Mouse (Mus musculus) heart, adult 2 months (tissue): ENCODE measurements around the gene Ubqln1. TPM values are rescaled to one million over a fixed set of nuclear protein-coding genes. Genes with fewer than 3 reads are reported as not detected.
A peak's percentile ranks its signal among the peaks of the same experiment; 100 is the strongest.

Experiments used
- DNase-seq, 2 experiments: peaks; one replicate each; pipeline ENCODE4 v3.0.0; 2021
- H3K27ac ChIP-seq: fragments of 200-600 bp; 2 replicates; pipeline ENCODE4 v1.8.1; 2022
- H3K27me3 ChIP-seq: fragments of 200-500 bp; 2 replicates; pipeline ENCODE4 v1.6.1; 2012; ENCODE audit warnings: mild to moderate bottlenecking, low read length, inconsistent platforms, mixed read lengths; ENCODE audit not compliant: control insufficient read depth, insufficient read depth
- H3K36me3 ChIP-seq: fragments of 200-500 bp; 2 replicates; pipeline ENCODE4 v1.6.1; 2012; ENCODE audit warnings: low read length, inconsistent platforms; ENCODE audit not compliant: control insufficient read depth, insufficient read depth
- H3K4me1 ChIP-seq: fragments of 200-500 bp; 2 replicates; pipeline ENCODE4 v1.6.1; 2011; ENCODE audit warnings: low read length; ENCODE audit not compliant: control insufficient read depth, insufficient read depth
- H3K4me3 ChIP-seq: fragments of 200-600 bp; 2 replicates; pipeline ENCODE4 v1.8.1; 2022
- H3K79me2 ChIP-seq: fragments of 200-500 bp; replicated peaks from 2 replicates; pipeline ENCODE4 v1.6.1; 2012; ENCODE audit warnings: mild to moderate bottlenecking, inconsistent platforms, low read length, moderate library complexity, mixed read lengths; ENCODE audit not compliant: control insufficient read depth, insufficient read depth
- H3K9ac ChIP-seq: fragments of 200-500 bp; 2 replicates; pipeline ENCODE4 v1.6.1; 2012; ENCODE audit warnings: low read depth, mild to moderate bottlenecking, control low read depth, inconsistent platforms, low read length, mixed read lengths
- CTCF ChIP-seq: fragments of 200-600 bp; IDR thresholded peaks from 2 replicates; pipeline ENCODE4 v1.8.1; 2022; ENCODE audit warnings: antibody characterized with exemption, mild to moderate bottlenecking, moderate library complexity
- EP300 ChIP-seq: fragments of 200-500 bp; IDR thresholded peaks from 2 replicates; pipeline ENCODE4 v1.6.1; 2011; ENCODE audit warnings: low read depth, low read length, control low read depth; ENCODE audit not compliant: insufficient read depth
- POLR2A ChIP-seq: fragments of 200-500 bp; IDR thresholded peaks from 2 replicates; pipeline ENCODE4 v1.6.1; 2011; ENCODE audit warnings: mild to moderate bottlenecking, low read depth, low read length, control low read depth; ENCODE audit not compliant: insufficient read depth
- WGBS: fragments of 180-500 bp; shearing (Covaris S2); methylation state at CpG from one replicate; pipeline ENCODE4 v1.1.7; 2018; 5-methylcytosine and 5-hydroxymethylcytosine counted together
- intact Hi-C: fragments of 180-260 bp; cut with DNase I; formaldehyde crosslinking; loops from one replicate; pipeline ENCODE4 v1.15.1; 2025
- polyA plus RNA-seq: library from polyadenylated mRNA; depleted of rRNA; stranded (reverse); fragments of >200 nt; gene quantifications from 2 replicates; pipeline ENCODE4 v1.2.3, GENCODE M21; 2012
- total RNA-seq, 2 experiments: library from RNA; stranded (reverse); gene quantifications; 2 replicates each; pipeline ENCODE4 v1.2.3; 2021

Ubqln1 gene
- total and polyA plus RNA-seq, 3 experiments = 48.8 to 49.4 (median 49.2) TPM

DNA sequence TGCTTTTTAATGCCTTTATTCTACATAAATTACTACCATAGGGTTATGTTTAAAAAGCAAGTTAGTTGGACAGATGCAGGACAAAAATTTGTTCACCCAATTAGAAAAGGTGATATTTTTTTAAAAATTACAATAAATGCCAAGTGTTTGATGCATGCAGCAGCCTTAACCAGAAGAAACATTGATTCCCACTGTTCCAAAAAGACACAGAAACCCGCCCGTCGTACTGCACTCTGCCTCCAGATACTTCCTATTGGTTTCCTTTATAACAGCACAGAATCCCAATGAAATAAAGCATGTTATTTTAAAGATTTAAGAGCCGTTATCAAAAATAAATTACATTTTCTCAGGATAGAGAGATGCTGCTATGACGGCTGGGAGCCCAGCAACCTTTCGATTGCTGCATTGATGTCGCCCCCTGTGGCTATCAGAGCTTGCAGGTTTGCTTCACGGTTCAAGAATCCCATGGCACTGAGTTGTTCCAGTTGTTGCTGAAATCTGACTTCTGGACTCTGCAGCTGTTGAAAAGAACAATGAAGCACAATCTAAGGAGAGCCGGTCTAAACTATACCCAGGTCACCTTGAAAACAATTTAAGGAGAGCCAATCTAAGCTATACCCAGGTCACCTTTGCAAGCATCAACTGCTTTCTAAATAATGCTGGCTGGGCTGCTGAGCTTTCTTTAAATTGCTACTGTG, 37.8 kb downstream of the Ubqln1 start:
- TF ChIP-seq EP300 = no peak
- peak; percentile 22; the same call in 1 of the 2 replicates for TF ChIP-seq CTCF
- WGBS = 82% methylated on average over 9 of the region's 9 CpGs
- Histone ChIP-seq H3K36me3 (no peaks in the 10 kb centered on the region), H3K9ac (no peak overlapping the region), H3K4me3 (no peak overlapping the region), H3K79me2 (no peaks in the 10 kb centered on the region; the same call in 1 of the 2 replicates), H3K27me3 (no peaks in the 10 kb centered on the region), H3K4me1 (no peaks in the 10 kb centered on the region), H3K27ac (no peak overlapping the region)
- DNase-seq = peak; percentile 96 to 99
- intact Hi-C loops = no loop called here

DNA sequence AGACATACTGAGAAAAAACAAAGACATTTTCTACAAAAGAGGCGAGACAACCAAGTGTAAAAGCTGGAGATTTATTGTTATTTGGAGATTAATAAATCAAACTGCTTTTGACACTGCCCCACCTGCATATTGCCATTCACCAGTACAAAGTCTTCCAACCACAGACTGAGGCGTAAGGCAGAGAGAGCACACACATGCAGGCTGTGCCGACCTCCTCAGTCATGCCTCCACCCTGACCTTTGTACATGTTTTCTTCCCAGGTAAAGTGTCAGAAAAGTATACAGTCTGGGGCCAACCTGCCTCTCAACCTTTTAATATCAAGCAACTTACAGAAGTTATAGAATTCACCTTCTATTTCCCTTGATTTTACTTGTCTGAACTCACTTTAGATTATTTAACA, 39.3 kb downstream of the Ubqln1 start:
- no peaks in the 10 kb centered on the region for H3K79me2 ChIP-seq
- no peak overlapping the region for H3K4me3 ChIP-seq
- H3K27me3 ChIP-seq = no peaks in the 10 kb centered on the region
- no peak for DNase-seq
- no peak for TF ChIP-seq POLR2A
- no peak for TF ChIP-seq EP300
- no peak for TF ChIP-seq CTCF
- no peak overlapping the region for H3K9ac ChIP-seq
- intact Hi-C loops = no loop called here
- no peaks in the 10 kb centered on the region for H3K4me1 ChIP-seq
- 85% methylated on average over 3 of the region's 3 CpGs for WGBS
- H3K36me3 ChIP-seq = no peaks in the 10 kb centered on the region
- H3K27ac ChIP-seq = no peak overlapping the region

- Histone ChIP-seq H3K4me3 (no peak overlapping the region), H3K9ac (no peak overlapping the region), H3K27ac (no peak overlapping the region), H3K27me3 (no peaks in the 10 kb centered on the region), H3K4me1 (no peaks in the 10 kb centered on the region), H3K79me2 (no peaks in the 10 kb centered on the region), H3K36me3 (no peaks in the 10 kb centered on the region)
- intact Hi-C loops = no loop called here
- TF ChIP-seq POLR2A (no peak), CTCF (no peak), EP300 (no peak)
- DNase-seq = no peak
These were observed 47.3 kb downstream of the Ubqln1 start for GRCm38 (mm10) chr13:58168119-58168518.

- no peak for DNase-seq
- TF ChIP-seq EP300 (no peak), CTCF (no peak), POLR2A (no peak)
- Histone ChIP-seq H3K27ac (no peak overlapping the region), H3K9ac (no peak overlapping the region), H3K4me3 (no peak overlapping the region), H3K27me3 (no peaks in the 10 kb centered on the region), H3K79me2 (no peaks in the 10 kb centered on the region), H3K36me3 (no peaks in the 10 kb centered on the region), H3K4me1 (no peaks in the 10 kb centered on the region)
- intact Hi-C loops = no loop called here
- 93% methylated on average over 12 of the region's 12 CpGs for WGBS
These were observed 52.1 kb downstream of the Ubqln1 start for GRCm38 (mm10) chr13:58163343-58163742.

- H3K27ac ChIP-seq = no peak overlapping the region
- H3K36me3 ChIP-seq = no peaks in the 10 kb centered on the region
- no peaks in the 10 kb centered on the region for H3K4me1 ChIP-seq
- H3K79me2 ChIP-seq = no peaks in the 10 kb centered on the region
- no peak overlapping the region for H3K4me3 ChIP-seq
- H3K27me3 ChIP-seq = no peaks in the 10 kb centered on the region
- intact Hi-C loops = no loop called here
- H3K9ac ChIP-seq = no peak overlapping the region
- 97% methylated on average over 15 of the region's 15 CpGs for WGBS
- TF ChIP-seq CTCF (no peak), POLR2A (no peak), EP300 (no peak)
- DNase-seq = no peak
These were observed 54.7 kb downstream of the Ubqln1 start for GRCm38 (mm10) chr13:58160761-58161160.

DNA sequence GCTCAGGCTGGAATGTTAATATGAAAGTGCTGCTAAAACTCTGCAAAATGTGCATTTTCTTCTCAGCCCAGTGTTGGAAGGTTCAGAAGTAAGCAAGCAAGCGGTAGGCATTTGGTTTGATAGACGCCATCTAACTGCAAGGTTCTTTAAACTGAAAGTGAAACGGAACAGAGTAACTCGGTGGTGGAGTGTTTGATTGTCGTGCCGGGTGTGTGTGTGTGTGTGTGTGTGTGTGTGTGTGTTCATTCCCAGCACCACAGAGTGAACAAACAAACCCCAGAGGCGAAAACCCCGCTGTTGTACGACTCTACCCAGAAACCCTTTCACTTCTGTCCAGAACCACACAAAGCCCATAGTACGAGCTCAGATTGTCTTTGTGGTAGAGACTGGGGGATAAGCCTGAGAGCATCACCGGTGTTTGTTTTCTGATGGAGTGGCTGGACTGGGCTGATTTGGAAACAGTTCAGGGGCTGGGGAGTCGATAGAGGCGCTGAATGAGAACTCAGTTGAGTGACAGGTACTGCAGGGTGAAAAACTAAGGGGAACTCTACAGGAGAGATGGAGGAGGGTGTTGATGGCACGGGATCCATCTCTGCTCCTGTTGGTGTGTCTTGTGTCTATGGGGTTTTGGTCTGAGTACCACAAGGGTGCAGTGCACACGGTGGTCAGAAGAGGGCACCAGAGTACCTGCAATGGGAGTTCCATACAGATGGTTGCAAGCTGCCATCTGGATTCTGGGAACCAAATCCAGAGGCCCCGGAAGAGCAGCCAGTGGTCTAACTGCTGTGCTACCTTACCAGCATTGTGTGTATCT, 57.1 kb downstream of the Ubqln1 start:
- 2% methylated on average over 16 of the region's 16 CpGs for WGBS
- Histone ChIP-seq H3K79me2 (no peaks in the 10 kb centered on the region), H3K36me3 (no peaks in the 10 kb centered on the region), H3K9ac (peak overlapping the region; percentile 69), H3K4me3 (peak overlapping the region; percentile 93), H3K4me1 (no peaks in the 10 kb centered on the region), H3K27me3 (no peaks in the 10 kb centered on the region), H3K27ac (peak overlapping the region; percentile 86)
- no peak for TF ChIP-seq POLR2A
- TF ChIP-seq EP300 = peak; percentile 83
- TF ChIP-seq CTCF = peak; percentile 99
- intact Hi-C loops = loop anchor here (2.0 to 10.0 kb wide), 5 partner anchors 30 to 429 kb away; partner anchors contain the start of gene 2210016F16Rik
- DNase-seq = peak; percentile 84 to 87
